Mouse (Mus musculus) urinary bladder, postnatal 25 days (tissue): ENCODE measurements around the gene Cfap46.

Source experiments
- DNase-seq: peaks from one replicate; pipeline ENCODE4 v3.0.0; 2022; ENCODE audit warnings: low spot score

Gene Cfap46

DNA sequence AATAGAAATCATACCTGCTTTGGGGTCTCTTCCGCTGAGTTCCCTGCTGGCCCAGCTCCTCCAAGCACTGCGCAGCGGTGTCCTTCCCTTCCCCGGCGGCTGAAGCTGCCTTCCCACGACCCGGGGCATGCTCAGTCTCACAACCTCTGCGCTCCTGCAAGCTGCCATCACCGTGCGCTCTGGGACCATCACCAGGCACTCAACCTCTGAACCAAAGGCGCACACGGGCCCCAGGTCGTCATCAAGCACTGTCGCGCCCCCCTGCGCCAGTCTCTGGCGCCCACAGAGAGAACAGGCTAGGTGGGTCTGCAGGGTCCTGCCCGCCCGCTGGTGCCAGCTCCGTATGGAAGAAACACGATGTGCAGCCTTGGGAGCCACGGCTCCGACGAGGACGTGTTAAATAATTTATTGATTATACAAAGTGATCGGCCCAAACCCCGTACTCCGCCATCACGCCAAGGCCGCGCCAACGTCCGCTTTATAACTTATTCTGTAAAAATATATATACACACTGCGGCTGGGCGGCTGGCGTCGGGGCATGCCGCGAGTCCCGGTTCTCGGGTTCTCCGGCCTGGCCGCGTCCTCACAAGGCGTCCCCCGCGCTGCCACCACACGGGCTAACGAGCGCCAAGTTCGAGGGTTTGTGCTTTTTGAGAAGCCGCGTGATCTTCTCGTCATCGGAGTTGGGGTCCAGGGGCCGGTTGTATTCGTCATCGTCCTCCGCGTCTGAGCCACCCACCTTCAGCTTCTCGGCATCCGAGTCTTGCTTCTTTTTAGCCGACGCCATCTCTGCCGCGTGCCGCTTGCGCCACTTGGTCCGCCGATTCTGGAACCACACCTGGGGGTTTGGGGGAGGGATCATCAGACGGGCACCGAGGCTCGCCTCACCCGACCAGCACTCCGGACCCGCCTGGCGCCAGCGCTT is 102.5 kb downstream of the Cfap46 start:
- DNase-seq, result no peak

- DNase-seq, result no peak
These were observed 104.2 kb downstream of the Cfap46 start for GRCm38 (mm10) chr7:139579261-139579905.

DNA sequence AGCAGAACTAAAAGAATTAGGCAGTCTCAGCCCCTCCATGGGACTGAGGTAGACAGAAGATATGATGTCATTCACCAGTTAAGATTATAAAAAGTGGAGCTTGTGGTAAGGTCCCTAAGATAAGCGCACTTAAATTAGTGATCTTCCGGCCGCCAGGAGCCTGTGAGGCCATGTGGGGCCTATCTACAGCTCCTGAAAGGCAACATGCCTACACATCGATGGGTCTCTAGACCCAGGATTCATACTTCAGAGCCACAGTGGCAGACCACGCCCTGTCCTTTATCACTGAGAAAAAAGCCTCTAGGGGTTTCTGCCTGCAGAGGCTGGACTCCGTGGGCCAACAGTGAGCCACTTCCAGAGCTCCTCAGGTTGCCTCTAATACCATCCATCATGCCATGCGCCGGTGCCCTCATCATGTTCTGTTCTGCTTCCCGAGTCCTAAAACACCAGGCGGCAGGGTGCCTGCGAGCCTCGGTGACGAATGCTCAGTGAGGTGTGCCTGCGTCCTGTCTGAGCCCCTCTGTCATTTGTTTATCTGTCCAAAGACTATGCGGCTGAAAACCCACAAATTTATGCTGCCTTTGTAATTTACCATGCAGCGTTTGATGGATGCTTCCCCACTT is 107.4 kb downstream of the Cfap46 start:
- no peak for DNase-seq

DNA sequence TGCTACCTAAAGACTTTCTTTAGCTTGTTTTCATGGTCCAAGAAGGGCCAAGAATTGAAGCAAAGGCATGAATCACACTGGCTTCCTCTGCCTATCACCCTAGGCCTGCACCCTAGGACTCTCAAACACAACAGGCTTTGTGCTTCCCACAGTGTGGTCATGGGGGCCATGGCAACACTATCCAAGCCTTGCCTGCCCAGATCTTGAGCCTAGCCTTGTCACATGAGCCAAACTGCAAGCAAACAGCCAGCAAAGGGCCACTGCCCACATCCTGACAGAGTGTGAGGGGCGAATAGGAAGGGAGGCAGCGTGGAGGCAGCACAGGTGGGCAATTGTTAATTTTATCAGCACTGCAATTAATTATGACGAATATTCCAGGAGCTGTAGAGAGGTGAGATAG is 111.0 kb downstream of the Cfap46 start:
- DNase-seq, result no peak

DNA sequence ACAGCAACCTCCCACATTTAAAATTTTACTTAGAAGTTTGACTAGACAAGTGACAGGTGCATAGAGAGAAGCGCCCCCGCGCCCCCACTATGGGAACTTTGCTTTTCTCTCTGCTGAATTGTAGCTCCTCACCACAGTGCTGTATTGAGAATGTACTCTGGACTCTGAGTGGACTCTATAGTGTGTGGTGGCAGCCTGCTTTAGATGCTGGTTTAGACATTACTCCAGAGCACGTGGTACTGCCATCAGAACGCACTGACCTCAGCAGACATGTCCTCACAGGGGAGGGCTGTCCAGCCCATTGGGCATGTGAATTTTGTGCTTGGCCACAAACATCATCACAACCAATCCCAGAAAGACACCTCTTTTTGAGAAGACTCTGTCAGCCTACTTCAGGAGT is 112.8 kb downstream of the Cfap46 start:
- DNase-seq, result no peak

- DNase-seq, result no peak
These were observed 117.1 kb downstream of the Cfap46 start for GRCm38 (mm10) chr7:139566533-139566932.

DNA sequence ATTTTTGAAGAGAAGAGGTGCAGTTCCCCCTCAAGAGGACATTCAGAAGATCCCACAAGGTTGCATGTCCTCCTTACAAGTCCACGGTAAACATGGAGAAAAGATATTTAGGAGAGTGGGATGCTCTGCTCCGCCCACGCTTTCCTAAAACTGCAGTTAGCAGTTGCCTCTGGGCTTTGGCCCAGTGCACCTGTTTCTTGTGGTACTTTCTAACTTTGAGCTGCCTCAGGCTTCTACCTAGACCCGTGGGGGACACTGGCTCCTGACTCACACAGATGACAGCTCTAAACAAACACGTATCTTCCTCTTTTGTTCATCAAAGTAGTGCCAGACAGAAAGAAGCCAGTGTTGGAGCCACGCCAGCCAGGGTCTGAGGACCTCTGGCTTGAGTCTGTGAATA is 117.6 kb downstream of the Cfap46 start:
- no peak for DNase-seq

DNA sequence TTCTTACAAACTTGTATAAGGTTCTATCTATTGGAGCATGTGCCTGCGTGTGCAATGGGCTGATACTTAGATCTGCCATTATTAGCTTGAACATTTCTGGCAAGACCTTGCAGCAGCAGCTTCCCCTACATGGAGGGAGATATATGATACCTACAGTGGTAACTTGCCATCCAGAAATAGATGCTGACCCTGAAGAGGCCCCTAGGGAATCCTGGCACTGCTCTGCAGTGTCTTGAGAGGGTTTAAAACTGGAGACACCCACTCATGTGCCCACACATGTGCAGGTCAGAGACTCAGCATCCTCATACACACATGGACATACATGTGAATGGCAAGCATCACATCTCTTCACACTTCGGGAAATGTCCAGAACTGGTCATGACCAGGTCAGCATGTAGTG is 119.5 kb downstream of the Cfap46 start:
- DNase-seq, result no peak

- DNase-seq, result no peak
These were observed 120.2 kb downstream of the Cfap46 start for GRCm38 (mm10) chr7:139563425-139563824.

DNA sequence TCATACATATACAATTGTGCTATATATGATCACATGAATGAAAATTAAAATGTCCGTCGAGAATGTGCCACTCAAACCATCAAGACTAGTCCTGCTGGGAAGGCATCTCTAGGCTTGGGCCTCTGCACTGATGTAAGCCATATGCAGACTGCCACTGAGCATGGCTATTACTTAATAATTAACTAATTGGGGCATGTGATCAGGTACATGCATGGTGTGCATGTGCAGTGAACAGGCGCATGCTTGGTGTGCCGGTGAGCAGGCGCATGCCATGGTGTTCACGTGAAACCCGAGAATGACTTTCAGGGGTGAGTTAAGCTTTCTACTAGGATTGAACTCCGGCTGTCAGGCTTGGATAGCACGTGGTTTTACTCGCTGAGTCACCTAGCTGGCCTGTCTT is 124.0 kb downstream of the Cfap46 start:
- no peak for DNase-seq

DNA sequence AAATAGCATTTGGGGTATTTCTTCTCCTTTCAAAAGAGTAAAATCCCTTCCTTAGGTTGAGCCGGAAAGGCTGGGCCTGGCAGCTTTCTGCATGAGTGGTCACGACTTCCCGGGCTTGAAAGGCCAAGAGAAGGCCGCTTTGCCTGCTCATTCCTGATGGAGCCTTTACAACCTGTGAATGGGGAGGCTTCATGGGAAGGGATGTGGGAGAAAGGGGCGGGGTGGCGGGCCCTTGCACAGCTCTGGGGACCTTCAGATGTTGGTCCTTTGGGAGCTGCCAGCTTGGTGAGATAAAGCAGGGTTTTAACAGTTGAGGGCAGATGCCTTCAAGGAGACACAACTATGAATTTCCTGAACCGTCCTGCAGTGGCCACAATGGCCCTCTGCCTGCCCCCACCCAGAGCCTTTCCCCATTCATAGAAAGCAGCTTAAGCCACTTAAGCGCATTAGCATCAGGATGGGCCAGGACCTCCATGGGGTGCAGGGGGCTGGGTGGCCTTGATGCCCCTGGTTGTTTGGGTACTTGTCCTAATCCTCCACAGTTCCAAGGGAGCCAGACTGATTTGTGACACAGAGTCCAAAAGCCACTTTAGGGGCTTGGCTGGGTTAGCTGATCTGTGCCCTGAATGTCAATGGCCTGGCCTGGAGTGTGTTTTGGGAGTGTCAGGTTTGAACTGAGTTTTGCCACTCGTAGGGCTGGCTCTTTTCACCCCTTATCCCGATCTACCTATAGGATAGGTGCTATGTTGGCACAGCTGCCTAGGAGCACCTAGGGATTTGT is 126.7 kb downstream of the Cfap46 start:
- no peak for DNase-seq

- DNase-seq, result no peak
These were observed 127.3 kb downstream of the Cfap46 start for GRCm38 (mm10) chr7:139556331-139556730.

- no peak for DNase-seq
These were observed 132.1 kb downstream of the Cfap46 start for GRCm38 (mm10) chr7:139551519-139551918.
